Mouse (Mus musculus) ES-E14 (cell line): Measurements from ENCODE around the gene Rpp14. TPM values are rescaled to one million over a fixed set of nuclear protein-coding genes. Genes with fewer than 3 reads are reported as not detected.

Experiments used
- DNase-seq: peaks from one replicate; pipeline ENCODE4 v3.0.0-alpha.2; 2013; ENCODE audit warnings: low read depth, low spot score
- H3K27ac ChIP-seq: 2 replicates; pipeline ENCODE4 v1.5.1; 2012; ENCODE audit warnings: low read depth, mild to moderate bottlenecking, low read length, moderate library complexity, mixed read lengths; ENCODE audit not compliant: poor library complexity, insufficient read depth, severe bottlenecking
- H3K36me3 ChIP-seq: 2 replicates; pipeline ENCODE4 v1.6.1; 2012; ENCODE audit warnings: mild to moderate bottlenecking, low read length, moderate library complexity, mixed read lengths; ENCODE audit not compliant: control insufficient read depth, poor library complexity, insufficient read depth, severe bottlenecking
- H3K4me1 ChIP-seq, 2 experiments: fragments of 150-350 bp in 1 of 2; sonication (generic) in 1 of 2; 2 replicates each; pipeline ENCODE4 v1.6.1; 2012; ENCODE audit warnings: low read length in 2 of 2, mild to moderate bottlenecking in 1 of 2, mixed read lengths in 1 of 2; ENCODE audit not compliant: control insufficient read depth in 2 of 2, insufficient read depth in 2 of 2, poor library complexity in 1 of 2
- H3K4me3 ChIP-seq, 2 experiments: fragments of 150-350 bp in 1 of 2; sonication (generic) in 1 of 2; 2 replicates each; pipeline ENCODE4 v1.5.1; 2012; ENCODE audit warnings: low read length in 2 of 2, low read depth in 1 of 2, mild to moderate bottlenecking in 1 of 2, mixed read lengths in 1 of 2; ENCODE audit not compliant: insufficient read depth in 1 of 2, poor library complexity in 1 of 2, severe bottlenecking in 1 of 2
- H3K9ac ChIP-seq: 2 replicates; pipeline ENCODE4 v1.6.1; 2012; ENCODE audit warnings: low read depth, mild to moderate bottlenecking, low read length, mixed read lengths; ENCODE audit not compliant: poor library complexity, insufficient read depth, severe bottlenecking
- H3K9me3 ChIP-seq: fragments of 150-350 bp; sonication (generic); 2 replicates; pipeline ENCODE4 v1.6.1; 2012; ENCODE audit warnings: low read depth, mild to moderate bottlenecking, low read length; ENCODE audit not compliant: control insufficient read depth, insufficient read depth
- CHD2 ChIP-seq: IDR thresholded peaks from 2 replicates; pipeline ENCODE4 v1.6.1; 2014; ENCODE audit warnings: mild to moderate bottlenecking, low read depth, low read length, inconsistent platforms
- HCFC1 ChIP-seq: IDR thresholded peaks from 2 replicates; pipeline ENCODE4 v1.6.1; 2012; ENCODE audit warnings: low read length, inconsistent platforms, borderline replicate concordance; ENCODE audit not compliant: insufficient read depth
- MAFK ChIP-seq: IDR thresholded peaks from 2 replicates; pipeline ENCODE4 v1.6.1; 2014; ENCODE audit warnings: mild to moderate bottlenecking, low read depth, low read length, inconsistent platforms; ENCODE audit not compliant: insufficient read depth
- ZC3H11A ChIP-seq: IDR thresholded peaks from 2 replicates; pipeline ENCODE4 v1.6.1; 2012; ENCODE audit warnings: low read depth, mild to moderate bottlenecking, inconsistent platforms, low read length, borderline replicate concordance
- ZNF384 ChIP-seq: IDR thresholded peaks from 2 replicates; pipeline ENCODE4 v1.6.1; 2012; ENCODE audit warnings: low read depth, low read length, inconsistent platforms
- in situ Hi-C, 2 experiments: fragments of 600-800 bp; cut with MboI; formaldehyde crosslinking; loops; one replicate each; pipeline ENCODE4 v1.15.1; 2025; ENCODE audit warnings: low sequenced_read_pairs in 2 of 2, inconsistent platforms in 1 of 2; ENCODE audit not compliant: unreplicated experiment in 2 of 2
- total RNA-seq: library from RNA; depleted of rRNA; stranded (reverse); fragments of 300-350 nt; gene quantifications from 2 replicates; pipeline ENCODE4 v1.2.3, GENCODE M21; 2012

Rpp14 gene
- total RNA-seq, 1 experiment, result 28.3 TPM

DNA sequence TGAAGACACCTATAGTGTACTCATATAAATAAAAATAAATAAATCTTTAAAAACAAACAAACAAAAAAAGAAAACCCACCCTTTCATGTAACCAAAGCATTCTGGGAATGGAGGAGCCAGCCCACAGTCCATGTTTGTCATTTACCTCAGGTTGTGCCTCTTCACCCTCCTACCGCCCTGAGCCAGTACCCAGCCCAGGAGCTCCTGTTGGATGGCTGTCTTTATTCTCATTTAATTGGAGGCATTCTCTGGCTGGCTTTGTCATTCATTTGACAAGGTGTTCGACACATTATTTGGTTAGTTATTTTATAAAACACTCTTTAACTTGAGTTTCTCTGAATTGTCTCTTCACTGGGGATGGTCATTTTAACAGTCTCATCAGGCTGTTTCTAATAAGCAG is 28.3 kb upstream of the Rpp14 start:
- no peaks in the 10 kb centered on the region for H3K9me3 ChIP-seq
- H3K27ac ChIP-seq, result peak overlapping the region; percentile 56; the same call in 1 of the 2 replicates
- DNase-seq, result peak; percentile 43
- peaks cover 9 to 23% of the 10 kb centered on the region in 2 experiments for H3K4me1 ChIP-seq
- in situ Hi-C loops, result no loop called here
- no peak overlapping the region for H3K9ac ChIP-seq
- no peak for TF ChIP-seq ZC3H11A
- TF ChIP-seq CHD2, result no peak
- TF ChIP-seq HCFC1, result no peak
- no peak for TF ChIP-seq ZNF384
- no peak for TF ChIP-seq MAFK
- H3K36me3 ChIP-seq, result peaks cover 3% of the 10 kb centered on the region; the same call in 1 of the 2 replicates
- no peak overlapping the region for H3K4me3 ChIP-seq

DNA sequence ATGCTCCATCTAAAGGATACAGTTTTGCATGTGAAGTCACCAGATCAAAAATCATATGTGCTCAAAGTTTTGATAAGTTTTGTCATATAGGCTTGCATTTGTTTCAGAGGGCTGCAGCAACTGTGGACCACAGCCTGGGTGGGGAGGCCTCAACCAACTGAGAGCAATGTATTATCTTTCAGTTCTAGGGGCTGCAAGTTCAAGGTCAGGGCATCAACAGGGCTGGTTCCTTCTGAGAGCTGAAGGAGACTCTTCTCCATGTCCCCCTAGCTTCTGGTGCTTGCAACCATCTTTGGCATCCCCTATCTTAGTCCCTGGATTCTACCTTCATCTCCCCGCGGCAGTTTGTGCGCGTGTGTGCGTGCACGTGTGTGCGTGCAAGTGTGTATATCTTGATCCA is 27.5 kb upstream of the Rpp14 start:
- H3K36me3 ChIP-seq, result peaks cover 2% of the 10 kb centered on the region; the same call in 1 of the 2 replicates
- H3K4me3 ChIP-seq, result no peak overlapping the region
- in situ Hi-C loops, result no loop called here
- H3K9ac ChIP-seq, result no peak overlapping the region
- H3K27ac ChIP-seq, result no peak overlapping the region; the same call in 1 of the 2 replicates
- peaks cover 9 to 25% of the 10 kb centered on the region in 2 experiments for H3K4me1 ChIP-seq
- DNase-seq, result no peak
- TF ChIP-seq ZC3H11A (no peak), CHD2 (no peak), ZNF384 (no peak), HCFC1 (no peak)
- no peaks in the 10 kb centered on the region for H3K9me3 ChIP-seq

DNA sequence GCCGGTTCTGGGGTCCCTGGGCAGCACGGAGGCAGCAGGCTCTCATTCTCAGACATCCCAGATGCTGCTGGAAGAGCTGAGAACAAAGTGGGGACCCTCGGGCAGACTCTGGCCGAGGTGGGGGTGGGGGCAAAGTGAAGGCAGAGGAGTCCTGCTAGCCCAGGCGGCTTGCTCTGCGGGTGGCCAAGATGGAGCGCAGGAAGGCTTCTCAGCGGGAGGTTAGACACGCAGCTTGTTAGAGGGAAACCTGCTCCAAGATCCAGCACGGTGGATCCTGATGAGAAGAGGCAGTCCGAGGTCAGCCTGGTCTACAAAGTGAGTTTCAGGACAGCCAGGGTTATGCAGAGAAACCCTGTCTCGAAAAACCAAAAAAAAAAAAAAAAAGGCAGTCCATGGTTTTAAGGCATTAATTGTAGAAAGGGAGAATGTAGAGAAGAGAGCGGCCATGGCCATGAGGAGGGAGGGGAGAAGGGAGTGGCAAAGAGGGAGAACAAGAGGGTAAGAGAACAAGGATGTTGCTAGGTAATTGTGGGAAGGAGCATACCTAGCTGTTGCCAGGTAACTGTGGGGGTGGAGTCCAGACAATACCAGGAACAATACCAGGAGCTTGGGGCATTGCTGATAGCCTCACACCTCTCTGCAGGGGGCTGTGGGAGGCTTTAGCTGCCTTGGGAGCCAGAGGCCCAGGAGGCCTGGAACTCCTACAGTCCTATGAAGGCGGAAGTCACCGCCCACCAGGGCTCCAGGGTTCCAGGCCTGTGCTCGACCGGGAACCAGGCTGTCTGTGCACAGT is 25.7 kb upstream of the Rpp14 start:
- Histone ChIP-seq H3K9me3 (no peaks in the 10 kb centered on the region), H3K4me3 (peak overlapping the region; percentile 52 to 57), H3K4me1 (peaks cover 9 to 25% of the 10 kb centered on the region in 2 experiments), H3K9ac (peak overlapping the region; percentile 80), H3K27ac (peak overlapping the region; percentile 95), H3K36me3 (no peaks in the 10 kb centered on the region)
- in situ Hi-C loops, result no loop called here
- DNase-seq, result peak; percentile 92
- TF ChIP-seq ZNF384, result peak; percentile 82
- TF ChIP-seq ZC3H11A, result no peak

DNA sequence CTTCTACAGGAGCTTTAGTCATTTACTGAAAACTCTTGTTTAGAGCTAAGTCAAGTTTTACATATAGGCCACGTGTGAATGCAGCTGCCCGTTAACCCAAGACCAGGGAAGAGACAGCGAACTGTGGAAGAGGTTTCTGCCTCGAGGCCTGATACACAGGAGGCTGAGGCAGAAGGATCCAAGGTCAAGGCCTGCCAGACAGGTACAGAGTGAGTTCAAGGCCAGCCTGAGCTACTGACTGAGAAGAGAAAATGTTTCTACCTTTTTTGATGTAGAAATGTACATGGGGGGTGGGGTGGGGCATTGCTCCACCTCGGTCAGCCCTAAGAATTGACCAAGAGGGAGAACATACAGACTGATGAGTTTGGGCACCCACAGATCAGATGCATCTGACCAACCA is 24.1 kb upstream of the Rpp14 start:
- Histone ChIP-seq H3K9ac (no peak overlapping the region), H3K4me3 (no peak overlapping the region), H3K4me1 (peaks cover 8 to 18% of the 10 kb centered on the region in 2 experiments), H3K36me3 (no peaks in the 10 kb centered on the region; the same call in 1 of the 2 replicates), H3K9me3 (no peaks in the 10 kb centered on the region), H3K27ac (peak overlapping the region; percentile 95; the same call in 1 of the 2 replicates)
- in situ Hi-C loops, result no loop called here
- TF ChIP-seq CHD2 (no peak), MAFK (no peak), ZNF384 (no peak), HCFC1 (no peak), ZC3H11A (no peak)
- DNase-seq, result no peak

DNA sequence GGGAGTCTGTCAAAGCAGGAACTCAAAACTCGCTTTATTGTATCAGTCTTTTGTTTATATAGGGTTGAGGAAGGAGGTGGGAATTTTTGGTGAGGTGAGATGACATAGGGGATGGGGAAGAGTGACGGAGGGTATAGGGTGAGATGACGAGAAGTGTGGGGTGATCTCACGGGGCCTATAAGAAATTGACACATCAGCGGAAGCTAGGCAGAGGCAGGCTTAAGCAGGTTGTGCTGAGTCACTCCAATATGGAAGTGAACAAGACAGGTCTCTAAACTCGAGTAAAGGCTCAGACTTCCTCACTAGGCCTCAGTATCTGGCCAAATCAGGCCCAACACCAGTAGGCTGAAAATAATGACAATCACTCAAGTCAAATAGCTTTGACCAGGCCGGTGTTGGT is 20.2 kb upstream of the Rpp14 start:
- in situ Hi-C loops, result no loop called here
- Histone ChIP-seq H3K4me3 (no peak overlapping the region), H3K9ac (no peak overlapping the region), H3K4me1 (peaks cover 4 to 18% of the 10 kb centered on the region in 2 experiments; a peak in 3 of 4 replicates), H3K27ac (0 out of 2 replicates have a peak overlapping the region, but pooled peaks have one; percentile 27), H3K9me3 (no peaks in the 10 kb centered on the region), H3K36me3 (no peaks in the 10 kb centered on the region; the same call in 1 of the 2 replicates)
- no peak for DNase-seq
- TF ChIP-seq ZC3H11A, result no peak
- no peak for TF ChIP-seq ZNF384
- TF ChIP-seq HCFC1, result no peak
- 0 out of 2 replicates have a peak, but pooled peaks have one; percentile 37 for TF ChIP-seq MAFK
- no peak for TF ChIP-seq CHD2
